Mouse (Mus musculus): Measurements from ENCODE around the gene Dysf.
A peak's percentile ranks its signal among the peaks of the same experiment; 100 is the strongest.

DNA sequence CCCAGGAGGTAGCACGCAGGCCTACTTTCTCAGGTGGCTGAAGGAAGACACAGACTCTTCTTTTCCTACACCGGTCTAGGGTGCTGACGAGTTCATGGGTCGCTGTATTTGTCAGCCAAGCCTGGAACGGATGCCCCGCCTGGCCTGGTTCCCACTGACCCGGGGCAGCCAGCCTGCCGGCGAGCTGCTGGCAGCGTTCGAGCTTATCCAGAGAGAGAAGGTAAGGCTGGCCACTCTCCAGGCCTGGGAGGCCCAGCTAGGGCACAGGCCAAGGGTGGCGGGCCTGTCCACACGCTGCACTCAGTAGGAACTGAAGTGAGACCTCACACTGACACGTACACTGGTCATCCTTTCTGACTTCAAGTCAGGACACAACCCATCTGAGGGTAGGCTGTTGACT lies 131.5 kb downstream of the Dysf start:
- 0 out of 2 replicates have a peak, but pooled peaks have one; percentile 1 for TF ChIP-seq CTCF (IDR thresholded peaks at IDR 0.05)
- TF ChIP-seq POLR2A (IDR thresholded peaks at IDR 0.05; ENCODE audit: insufficient read depth, low read depth, low read length) = no peak

Data from heart, adult 2 months (tissue).